Mouse (Mus musculus) inflammation-experienced regulatory T-cells, adult 6 months (primary cell): Measurements from ENCODE around the gene Tmem253. TPM values are rescaled to one million over a fixed set of nuclear protein-coding genes. Genes with fewer than 3 reads are reported as not detected.
"Not testable (repeated sequence)": the region's sequence is repeated elsewhere in the genome, so short reads cannot be mapped to it uniquely, and the experiment has no call there.

Experiments
- ATAC-seq: one replicate; pipeline ENCODE4 v1.8.0; 2017
- polyA plus RNA-seq, 3 experiments: library from polyadenylated mRNA; unstranded; fragments of 100-300 nt; shearing (Covaris generic); gene quantifications; one replicate each; pipeline ENCODE4 v1.2.1; 2017

Gene Tmem253
- polyA plus RNA-seq, 3 experiments from 2014 or later, result 0.87 TPM; not detected in 2

DNA sequence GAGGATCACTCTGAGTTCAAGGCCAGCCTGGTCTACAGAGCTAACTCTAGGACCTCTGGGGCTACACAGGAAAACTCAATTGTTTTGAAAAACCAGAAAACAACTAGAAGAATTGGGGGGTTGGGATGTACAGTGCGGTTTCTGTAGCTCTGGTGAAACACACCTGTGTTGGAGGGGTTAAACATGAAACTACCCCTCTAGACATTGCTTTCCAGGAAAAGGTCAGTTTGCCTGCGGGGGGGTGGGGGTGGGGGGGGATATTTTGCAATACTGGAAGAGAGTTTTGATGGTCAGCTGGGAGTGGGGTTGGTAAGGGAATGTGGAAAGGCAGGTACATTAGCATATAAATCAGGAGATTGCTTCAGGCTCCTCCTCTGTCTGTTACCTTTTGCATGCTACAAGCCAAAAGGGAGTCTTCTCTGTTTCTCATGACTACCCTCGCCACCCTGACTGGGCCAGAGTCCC, 6.8 kb downstream of the Tmem253 start:
- no peak for ATAC-seq

DNA sequence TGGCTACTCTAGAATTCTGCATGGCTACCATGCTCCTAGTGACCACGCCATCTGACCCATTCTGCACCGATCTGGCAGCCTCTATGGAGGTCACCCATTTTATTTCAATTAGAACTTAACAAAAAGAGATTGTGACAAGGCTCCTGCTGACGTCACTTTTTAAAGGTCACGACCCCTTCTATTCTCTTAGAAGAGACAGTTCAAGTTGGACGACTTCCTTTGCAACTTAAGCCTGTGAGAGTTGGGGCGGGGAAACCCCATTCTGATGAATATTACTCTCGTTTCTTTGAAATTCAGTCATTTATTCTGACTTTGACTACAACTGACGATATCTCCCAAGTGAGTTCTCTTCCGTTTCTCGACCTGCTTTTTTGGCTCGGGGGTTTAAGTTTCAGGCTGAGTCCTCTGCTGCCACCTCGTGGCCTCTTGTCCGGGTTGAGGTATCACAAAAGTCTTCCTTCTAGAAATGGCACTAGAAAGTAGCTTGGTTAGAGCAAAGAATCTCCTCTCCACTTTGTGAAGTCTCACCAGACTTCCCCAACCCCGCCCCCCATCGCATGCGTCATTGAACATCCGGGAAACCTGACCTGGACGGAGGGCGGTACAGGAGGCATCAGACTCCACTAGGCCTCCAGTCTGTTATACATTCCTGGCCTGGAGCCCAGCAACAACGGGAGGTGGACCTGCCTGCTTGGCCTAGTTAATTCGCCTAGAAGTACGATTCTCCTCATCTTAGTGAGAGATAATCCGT, 7.4 kb downstream of the Tmem253 start:
- ATAC-seq, result peak; percentile 61

DNA sequence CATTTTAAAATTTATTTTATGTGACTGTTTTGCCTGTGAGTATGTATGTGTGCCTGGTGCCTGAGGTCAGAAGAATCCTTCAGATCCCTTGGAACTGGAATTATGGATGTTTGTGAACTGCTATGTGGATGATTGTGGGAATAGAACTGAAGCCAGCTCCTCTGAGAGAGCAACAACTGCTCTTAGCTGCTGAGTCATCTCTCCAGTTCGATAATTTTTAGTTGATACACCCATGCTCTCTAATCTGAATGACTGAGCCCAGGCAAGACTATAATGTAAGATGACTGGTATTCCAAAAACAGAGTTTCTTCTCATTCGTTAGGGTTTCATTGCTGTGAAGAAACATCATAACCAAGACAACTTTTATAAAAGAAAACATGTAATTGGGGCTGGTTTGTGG, 8.7 kb downstream of the Tmem253 start:
- ATAC-seq, result no peak

DNA sequence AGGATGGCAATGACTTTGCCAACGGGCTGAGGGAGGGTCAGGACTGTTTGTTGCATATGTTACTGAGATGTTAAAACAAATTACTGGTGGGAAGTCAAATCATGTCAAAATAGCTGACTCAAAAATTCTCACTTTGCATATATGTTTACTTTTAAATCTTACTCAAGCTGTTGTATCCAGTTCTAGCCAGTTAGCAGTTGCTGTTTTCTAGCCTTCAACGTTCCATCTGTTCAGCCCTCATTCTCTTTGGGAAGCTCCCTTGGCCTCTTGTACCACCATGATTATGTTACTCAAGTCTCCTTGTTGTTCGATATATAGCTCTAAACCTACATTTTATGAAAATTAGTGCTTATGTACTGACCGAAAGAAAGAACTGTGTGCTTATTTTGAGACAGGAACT, 10.9 kb downstream of the Tmem253 start:
- no peak for ATAC-seq

DNA sequence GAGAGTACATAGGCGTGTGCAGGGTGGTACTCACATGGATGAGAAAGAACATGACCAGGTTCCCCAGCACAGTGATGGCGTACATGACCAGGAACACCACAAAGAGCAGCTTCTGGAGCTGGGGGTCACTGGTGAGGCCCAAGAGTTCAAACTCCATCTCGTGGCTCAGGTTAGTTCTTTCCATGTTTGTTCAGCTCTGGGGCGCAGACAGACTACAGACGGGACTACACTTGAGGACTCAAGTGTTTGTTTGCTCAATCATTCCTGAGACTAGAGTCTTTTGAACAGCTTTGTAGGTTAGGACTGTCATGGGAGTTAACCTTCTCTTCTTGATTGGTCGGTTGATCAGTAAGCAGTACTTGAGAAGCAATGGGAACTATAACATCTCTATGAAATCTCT, 20.5 kb downstream of the Tmem253 start:
- ATAC-seq, result no peak

DNA sequence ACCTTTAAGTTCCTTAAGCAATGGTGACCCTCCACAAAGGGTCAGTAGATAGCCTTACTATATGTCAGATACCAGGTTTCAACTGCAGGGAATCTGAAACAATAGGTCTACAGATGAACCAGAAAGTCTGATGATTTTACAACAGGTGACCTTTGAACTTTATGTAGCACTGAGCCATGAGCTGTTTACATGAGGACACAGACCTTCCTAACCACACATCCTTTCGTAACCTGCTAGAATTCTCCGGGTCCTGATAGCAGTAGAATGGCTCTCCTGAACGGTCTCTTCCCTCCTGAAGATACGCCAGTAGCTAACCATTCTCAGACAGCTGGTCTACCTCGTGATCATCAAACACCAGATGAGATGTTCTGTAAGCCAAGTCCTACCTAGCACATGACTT, 23.9 kb downstream of the Tmem253 start:
- ATAC-seq, result no peak

DNA sequence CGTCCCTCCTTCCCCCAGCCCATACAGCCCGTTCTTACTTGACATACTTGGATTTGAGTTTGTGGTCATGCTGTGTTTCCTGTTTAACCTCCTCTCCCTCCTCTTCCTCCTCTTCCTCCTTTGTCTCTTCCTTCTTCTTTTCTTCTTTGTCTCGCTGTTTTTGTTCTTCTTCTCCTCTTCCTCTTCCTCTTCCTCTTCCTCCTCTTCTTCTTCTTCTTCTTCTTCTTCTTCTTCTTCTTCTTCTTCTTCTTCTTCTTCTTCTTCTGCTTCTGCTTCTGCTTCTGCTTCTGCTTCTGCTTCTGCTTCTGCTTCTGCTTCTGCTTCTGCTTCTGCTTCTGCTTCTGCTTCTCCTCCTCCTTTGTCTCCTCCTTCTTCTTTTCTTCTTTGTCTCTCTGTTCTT, 26.9 kb downstream of the Tmem253 start, which contains the start of gene Olfr221:
Gene Olfr221, minus strand, starts transcription at position 101 of the 400 bp plus-strand sequence.
- ATAC-seq, result not testable (repeated sequence)

DNA sequence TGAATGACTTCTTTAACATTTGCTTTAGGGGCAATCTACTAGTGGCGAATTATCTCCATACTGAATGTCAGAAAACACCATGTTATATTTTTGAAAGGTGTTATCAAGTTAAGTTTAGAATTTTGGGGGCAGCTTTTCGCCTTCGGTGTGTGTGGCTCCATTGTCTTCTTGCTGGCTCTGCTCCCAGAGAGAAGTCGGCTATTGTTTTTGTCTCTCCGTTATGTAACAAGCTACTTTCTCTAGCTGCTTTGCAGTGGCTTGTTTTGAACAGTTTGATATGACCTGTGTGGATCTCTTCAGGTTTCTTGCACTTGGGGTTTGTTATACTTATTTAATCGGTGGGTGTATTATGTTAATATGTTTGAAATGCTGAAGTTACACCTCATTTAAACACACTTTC, 28.0 kb downstream of the Tmem253 start:
- no peak for ATAC-seq

DNA sequence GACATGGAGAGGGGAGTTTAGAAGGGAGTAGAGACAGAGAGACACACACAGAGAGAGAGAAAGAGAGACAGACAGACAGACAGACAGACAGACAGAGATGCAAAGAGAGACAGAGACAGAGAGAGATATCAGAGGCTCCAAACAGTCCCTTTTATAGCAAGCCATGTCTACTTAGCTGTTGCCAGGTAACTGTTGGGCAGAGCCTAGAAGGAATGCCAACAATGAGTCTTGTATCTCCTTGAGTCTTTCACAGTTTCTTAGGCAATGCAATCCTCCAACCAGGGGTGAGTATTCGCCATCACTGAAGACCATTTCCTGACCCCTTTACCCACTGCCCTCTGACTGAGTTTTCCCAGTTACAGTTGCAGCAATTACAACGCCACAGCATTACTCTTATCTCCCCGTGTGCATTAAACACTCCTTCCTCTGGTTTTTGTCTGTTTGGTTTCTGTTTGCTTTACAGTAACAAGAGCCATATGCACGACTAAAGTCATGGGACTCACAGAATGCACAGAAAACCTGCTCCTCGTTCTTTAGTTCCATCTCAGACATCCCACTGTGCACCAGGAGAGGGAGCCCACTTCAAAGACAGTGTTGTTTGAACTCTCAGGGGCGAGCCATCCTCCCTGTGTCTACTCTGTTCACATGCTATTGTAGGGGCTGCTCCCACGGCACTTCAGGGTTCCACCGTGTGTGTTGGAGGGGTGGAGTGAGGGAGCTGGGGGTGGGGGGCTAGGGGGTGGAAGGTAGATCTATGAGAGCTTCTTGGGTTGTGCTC, 29.6 kb downstream of the Tmem253 start:
- ATAC-seq, result no peak

DNA sequence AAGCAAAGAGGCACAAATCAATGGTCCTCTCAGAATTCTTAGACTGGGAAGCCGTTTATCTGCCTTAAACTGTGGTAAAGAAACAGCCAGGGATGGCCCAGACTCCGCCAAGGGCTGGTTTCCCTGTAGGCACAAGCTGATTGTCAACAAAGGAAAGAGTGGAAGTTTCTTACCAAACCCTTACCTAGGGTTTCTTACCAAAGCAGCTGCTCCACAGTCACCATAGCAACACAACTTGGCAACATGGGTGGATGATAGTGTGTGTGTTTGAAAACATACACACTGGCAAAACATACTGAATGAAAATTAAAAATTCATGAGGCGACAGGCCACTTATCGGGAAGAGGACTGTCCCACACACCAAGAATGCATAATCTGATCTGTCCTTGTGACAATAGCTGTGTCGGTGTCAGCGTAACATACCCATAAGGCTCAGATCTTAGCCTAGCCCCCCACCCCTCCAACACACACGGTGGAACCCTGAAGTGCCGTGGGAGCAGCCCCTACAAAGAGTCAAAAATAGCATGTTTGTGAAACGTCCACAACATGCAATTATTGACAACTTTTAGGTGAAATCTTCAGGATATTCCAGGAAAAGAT, 30.6 kb downstream of the Tmem253 start:
- no peak for ATAC-seq

DNA sequence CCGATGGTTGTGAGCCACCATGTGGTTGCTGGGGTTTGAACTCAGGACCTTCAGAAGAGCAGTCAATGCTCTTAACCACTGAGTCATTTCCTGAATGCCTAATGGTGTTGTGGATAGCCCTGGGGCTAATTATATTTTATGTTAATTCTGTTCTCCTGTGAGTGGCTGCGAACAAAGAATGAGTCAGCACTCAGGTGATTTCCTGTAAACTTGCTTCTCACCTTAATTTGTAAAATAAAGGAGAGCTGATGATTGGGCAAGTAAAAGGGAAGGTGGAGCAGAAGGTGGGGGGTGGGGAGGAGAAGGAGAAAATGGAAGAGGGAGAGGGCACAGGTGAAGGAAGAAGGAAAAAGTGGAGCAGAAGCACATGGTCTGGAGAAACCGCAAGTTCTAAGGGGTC, 37.3 kb downstream of the Tmem253 start:
- not testable (repeated sequence) for ATAC-seq

DNA sequence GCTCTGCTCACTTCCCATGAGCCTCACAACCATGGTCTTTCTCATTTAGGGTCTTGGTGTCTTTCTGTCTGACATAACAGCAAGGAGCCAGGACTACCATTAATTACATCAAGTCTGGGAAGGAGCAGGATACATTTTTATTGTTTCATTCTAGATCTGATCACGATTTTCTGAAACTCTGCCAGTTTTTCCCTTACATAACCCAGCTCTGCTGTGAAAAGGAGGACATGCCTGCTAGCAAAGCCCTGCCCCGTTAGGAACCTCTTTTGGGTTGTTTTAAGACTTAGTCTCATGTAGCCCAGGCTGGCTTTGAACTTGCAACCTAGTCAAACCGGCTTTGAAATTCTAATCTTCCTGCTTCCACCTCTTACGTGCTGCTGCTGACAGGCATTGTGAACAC, 44.5 kb downstream of the Tmem253 start:
- no peak for ATAC-seq

DNA sequence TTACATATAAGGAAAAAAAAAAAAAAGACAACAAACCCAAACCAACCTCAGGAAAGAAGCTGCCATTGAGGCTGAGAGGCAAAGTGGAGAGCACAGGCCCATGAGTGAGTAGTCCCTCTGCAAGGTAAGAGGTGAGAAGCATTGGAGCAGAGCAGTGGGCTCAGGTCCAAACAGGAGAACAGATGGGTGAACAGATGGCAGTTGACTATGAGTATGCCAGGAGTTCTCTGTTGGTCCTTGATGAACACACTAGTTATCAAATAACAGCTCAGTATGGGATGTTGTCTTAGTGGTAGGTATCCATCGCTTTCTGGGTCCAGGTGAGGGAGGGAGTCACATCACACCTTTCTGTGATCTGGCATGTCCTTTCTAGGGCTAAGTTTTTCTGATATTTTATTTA, 45.3 kb downstream of the Tmem253 start:
- no peak for ATAC-seq

DNA sequence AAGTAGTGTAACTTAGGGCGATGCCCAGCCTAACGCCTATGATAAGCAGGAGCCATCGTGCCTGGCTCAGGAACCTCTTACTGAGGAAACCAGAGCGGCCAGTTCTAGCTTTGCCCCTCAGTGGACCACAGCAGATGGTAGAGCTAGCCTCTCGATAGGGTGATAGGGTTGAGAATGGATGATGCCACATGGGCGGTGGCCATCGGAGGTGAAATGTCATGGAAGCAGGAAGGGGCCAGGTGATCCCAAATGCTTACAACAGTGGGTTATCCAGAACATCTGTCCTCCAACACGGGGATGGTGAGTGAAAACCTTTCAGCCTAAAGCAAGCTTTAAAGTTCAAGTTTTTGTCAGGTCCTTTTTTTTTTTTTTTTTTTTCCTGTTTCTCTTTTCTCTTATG, 46.3 kb downstream of the Tmem253 start:
- ATAC-seq, result no peak

DNA sequence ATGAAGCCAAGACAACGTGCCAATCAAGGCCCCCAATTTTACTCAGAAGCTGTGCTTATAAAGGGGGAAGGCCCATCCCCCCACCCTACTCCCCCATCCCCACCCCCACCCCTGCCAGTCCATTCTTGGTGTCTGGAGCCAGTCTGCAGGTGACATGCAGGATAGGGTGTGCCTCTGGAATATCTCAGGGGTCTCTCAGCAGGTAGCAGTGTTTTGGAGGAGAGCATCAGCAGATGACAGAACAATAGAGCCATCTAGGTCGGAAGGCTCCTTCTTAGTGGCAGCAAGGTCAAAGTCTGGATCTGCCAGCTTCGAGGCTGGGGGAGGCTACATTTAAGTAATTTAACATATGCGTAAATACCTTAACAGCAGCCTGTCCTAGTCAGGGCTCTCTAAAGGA, 50.7 kb downstream of the Tmem253 start:
- no peak for ATAC-seq

Other genes with a start within 250 kb of the Tmem253 start
- not detected for gene Ang4, start 242.1 kb upstream of the Tmem253 start, polyA plus RNA-seq
- gene AY358078, start 215.6 kb upstream of the Tmem253 start, polyA plus RNA-seq, result not detected
- not detected for gene Ear6, start 162.0 kb upstream of the Tmem253 start, polyA plus RNA-seq
- gene Mettl17, start 130.8 kb upstream of the Tmem253 start, polyA plus RNA-seq, result 10 to 100 TPM; 26.7 to 75.2 (median 69.3) TPM
- under 1 TPM; 0.29 to 0.40 (median 0.34) TPM for gene Slc39a2, start 122.8 kb upstream of the Tmem253 start, polyA plus RNA-seq
- 10 to 100 TPM in 2 of 3 experiments, 1 to 10 TPM in 1; 9.3 to 31.1 (median 21.3) TPM for gene Ndrg2, start 101.5 kb upstream of the Tmem253 start, polyA plus RNA-seq
- gene Tppp2, start 97.2 kb upstream of the Tmem253 start, polyA plus RNA-seq, result not detected
- not detected for gene Rnase13, start 92.9 kb upstream of the Tmem253 start, polyA plus RNA-seq
- gene Arhgef40, start 30.9 kb upstream of the Tmem253 start, polyA plus RNA-seq, result 1 to 10 TPM in 1 of 3 experiments, under 1 TPM in 2; 0.41 to 1.3 (median 0.90) TPM
- gene Zfp219, start 5.1 kb downstream of the Tmem253 start, polyA plus RNA-seq, result 1 to 10 TPM; 1.4 to 1.9 (median 1.6) TPM
- not detected for gene Olfr221, start 26.8 kb downstream of the Tmem253 start, polyA plus RNA-seq
- gene Hnrnpc, start 88.4 kb downstream of the Tmem253 start, polyA plus RNA-seq, result 100 to 1,000 TPM; 399 to 498 (median 471) TPM
- gene Rpgrip1, start 95.0 kb downstream of the Tmem253 start, polyA plus RNA-seq, result 100 to 1,000 TPM in 1 of 3 experiments, 10 to 100 TPM in 2; 79.7 to 117 (median 94.9) TPM
- gene Supt16, start 181.8 kb downstream of the Tmem253 start, polyA plus RNA-seq, result 10 to 100 TPM; 44.2 to 48.2 (median 46.3) TPM
- 10 to 100 TPM; 61.5 to 84.9 (median 76.6) TPM for gene Chd8, start 242.1 kb downstream of the Tmem253 start, polyA plus RNA-seq